Mouse (Mus musculus) gastrocnemius, postnatal 4 days (tissue): ENCODE data around the gene Lmna. TPM values are rescaled to one million over a fixed set of nuclear protein-coding genes. Genes with fewer than 3 reads are reported as not detected.

Experiments used
- DNase-seq, 2 experiments: peaks; one replicate each; pipeline ENCODE4 v3.0.0; 2021 to 2022; ENCODE audit warnings: low spot score in 2 of 2, mixed read lengths in 2 of 2
- total RNA-seq, 2 experiments: library from RNA; stranded (reverse); gene quantifications; 2 replicates each; pipeline ENCODE4 v1.2.3; 2021

Gene Lmna
- total RNA-seq, 2 experiments from 2014 or later = 355 to 365 TPM

DNA sequence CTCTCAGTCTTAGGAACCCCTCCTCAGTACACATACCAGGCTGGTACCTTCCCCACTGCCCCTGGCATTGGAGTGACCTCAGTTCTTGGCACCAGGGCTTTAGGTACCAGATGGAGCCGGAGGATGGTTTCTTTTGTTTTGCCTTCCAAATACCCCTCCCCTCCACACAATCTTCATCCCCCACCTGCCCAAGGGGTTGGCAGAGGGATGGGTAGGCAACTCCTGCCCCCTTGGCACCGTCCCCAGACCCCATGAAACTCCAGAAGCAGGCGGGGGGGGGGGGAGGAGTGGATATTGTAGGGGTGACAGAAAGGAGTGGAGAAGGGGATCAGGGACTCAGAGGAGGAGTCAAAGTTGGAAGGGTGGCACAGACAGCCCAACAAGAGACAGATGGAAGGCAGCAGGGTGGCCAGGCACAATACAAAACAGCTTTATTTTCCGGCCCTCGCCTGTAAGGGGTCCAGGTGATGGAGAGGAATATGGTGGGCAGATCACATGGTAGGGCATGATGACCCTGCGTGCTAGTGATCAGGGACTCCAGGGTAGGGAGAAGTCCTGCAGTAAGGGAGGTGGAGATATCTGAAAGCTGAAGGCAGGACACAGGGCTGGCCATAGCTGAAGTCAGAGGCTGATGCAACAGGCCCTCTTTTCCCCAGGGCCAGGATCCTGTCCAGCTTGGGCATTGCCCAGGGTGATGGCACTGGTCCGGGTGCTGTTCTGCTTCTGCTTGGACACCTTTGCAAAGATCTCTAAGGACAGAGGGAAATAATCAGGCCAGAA, 32.1 kb upstream of the Lmna start:
- no peak for DNase-seq

DNA sequence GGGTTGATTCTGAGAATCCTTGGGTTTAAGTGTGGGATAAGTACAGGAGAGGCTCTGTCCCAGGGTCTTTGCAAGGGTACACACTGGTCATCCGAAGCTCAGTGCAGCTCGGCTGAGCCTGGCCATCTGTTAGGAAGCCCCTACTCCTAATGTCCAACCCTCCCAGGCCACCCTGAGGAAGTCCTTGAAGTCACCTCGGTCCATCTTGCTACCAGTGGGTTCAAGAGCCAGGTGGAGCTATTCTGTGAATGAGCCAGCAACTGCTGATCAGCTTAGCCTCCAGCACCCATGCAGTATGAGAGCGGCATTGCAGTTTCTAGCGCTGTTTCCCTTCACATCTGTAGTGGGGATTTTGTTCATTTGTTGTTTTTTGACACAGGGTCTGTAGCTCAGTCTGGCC, 30.3 kb upstream of the Lmna start:
- no peak for DNase-seq

DNA sequence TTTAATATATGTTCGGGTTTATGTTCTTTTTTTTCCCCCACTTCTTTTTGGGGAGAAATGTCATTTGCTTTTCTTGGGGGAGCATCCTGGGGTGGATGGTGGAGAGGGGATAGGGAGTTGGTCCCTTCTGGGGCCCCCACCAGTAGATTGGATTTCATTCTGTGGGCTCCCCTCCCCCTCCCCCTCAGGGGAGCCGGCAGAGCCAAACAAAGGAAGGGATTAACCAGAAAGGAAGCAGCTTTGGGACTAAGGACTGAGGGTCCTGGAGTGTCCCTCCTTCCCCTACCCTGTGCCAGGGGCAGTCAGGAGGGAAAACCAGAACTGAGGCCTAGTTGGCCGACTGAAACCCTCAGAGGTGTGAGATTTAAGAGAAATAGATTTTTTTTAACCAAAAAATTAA, 29.6 kb upstream of the Lmna start:
- no peak for DNase-seq

DNA sequence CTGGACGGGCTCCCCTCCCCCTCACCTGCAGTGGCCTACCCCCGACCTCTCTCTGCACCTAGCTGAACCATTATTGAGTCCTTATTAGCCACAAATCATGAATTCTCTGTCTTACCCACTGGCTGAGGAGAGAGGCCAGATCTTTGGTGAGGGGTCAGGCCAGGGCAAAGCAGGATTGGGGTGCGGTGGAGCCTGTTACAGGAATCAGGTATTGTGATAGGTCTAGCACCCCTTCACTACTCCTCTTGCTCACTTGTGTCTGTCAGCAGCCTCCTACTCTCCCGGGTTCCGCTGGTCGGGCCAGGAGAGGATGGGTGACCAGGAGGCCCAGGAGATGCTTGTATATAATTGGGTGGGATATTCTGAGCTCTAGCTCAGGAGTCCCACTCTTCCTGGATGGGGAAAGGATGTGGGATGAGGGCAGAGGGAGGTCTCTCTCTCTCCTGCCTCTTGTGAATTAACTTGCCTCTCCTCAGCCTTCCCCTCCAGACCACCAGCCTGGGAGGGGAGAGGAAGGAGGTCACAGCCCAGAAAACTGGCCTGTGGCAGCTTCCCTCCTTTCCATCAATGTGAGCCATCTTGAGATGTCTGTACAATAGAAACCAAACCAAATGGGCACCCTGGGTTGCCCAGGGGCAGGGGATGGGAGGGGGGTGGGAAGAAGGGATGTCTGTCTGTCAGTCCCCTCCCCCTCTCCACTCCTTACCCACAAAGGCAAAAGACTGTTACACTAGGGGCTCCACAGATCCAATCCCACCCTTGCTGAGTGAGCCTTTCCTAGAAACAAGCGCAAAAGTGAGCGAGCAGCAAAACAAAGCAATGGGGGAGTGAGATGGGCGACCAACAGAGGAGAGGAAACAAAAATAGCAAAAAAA, 28.8 kb upstream of the Lmna start:
- DNase-seq = no peak

DNA sequence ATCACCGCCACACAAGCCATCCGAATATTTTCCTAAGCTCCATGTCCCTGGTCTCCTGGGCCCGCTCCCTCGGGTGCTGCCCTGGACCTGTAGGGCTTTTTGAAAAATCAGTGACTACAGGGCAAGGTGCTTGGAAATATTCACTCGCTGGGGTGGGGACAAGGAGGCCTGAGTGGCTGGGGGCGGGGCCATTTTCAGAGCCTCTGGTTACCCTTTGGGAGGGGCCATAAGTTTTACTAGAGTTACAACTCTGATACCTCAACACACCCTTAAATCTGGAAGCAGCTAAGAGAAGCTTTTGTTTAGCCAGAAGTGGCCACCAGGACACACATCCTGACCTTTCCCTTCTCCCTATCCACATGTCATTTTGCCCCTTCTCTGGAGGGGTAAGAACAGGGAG, 27.4 kb upstream of the Lmna start:
- DNase-seq = no peak

DNA sequence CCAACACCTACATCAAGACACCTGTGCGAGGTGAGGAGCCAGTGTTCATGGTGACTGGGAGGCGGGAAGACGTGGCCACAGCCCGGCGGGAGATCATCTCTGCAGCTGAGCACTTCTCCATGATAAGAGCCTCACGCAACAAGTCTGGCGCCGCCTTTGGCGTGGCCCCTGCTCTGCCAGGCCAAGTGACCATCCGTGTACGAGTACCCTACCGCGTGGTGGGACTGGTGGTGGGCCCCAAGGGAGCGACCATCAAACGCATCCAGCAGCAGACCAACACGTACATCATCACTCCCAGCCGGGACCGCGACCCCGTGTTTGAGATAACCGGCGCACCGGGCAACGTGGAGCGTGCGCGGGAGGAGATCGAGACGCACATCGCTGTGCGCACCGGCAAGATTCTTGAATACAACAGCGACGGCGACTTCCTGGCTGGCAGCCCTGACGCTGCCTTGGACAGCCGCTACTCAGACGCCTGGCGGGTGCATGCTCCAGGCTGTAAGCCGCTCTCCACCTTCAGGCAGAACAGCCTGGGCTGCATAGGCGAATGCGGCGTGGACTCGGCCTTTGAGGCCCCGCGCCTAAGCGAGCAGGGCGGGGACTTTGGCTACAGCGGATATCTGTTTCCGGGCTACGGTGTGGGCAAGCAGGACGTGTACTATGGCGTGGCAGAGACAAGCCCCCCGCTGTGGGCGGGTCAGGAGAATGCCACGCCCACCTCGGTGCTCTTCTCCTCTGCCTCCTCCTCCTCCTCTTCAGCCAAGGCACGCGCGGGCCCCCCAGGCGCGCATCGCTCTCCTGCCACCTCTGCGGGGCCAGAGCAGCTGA, 26.6 kb upstream of the Lmna start:
- peak in 1 of 2 experiments; percentile 78 for DNase-seq

DNA sequence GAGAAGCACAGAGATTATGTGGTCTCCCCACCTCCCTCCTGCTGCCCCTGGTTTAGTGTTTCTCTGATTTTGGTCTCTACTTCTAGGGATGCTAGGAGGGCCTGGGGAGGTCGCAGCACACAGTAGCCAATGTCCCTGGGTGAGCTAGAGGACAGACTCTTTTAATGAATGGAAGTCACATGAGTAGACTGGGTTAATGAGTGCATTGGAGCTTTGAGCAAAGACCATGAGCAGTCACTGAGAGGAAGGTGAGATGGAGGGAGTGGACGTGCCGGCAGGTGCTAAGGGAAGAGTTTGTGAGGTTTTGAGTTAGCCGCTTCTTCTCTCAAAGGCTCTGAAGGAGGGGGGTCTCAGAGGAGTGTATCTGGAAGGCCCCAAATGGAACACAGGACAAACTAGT, 25.8 kb upstream of the Lmna start:
- DNase-seq = no peak

DNA sequence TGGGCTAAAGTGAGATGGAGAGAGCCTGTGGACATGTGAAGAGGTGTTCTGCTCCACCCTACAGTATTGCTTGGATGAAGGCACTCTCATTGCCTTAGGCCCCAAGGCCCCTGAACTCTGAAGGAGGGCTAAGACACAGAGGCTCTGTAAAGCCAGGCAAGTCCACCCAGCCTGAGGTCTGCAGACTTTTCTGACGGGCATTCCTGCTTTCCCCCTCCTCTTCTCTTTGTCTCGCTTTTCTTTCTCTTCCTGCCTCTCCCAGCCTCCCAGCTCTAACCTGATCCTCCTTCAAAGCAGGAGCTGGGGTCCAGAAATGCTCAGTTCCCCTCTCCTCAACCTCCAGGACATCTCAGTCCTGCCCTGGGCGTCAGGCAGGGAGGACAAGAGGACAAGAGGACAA, 25.2 kb upstream of the Lmna start:
- no peak for DNase-seq

DNA sequence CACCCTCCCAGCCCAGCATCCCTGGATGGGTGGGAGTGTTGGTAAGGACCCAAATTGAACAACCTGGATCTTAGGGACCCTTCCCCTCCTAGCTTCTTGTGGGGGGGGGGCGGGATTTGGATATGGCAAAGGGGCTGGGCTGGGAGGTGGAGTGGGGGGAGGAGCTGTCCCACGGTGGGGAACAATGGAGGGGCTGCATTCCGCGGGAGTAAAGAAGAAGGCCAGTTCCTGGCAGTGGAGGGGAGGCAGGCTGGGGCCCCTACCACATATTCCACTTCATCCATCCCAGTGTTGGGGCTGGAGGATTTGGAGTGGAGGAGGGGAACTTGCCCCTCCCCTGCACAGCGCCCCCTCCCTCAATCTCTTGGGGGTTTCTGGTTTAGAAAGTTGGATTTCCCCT, 23.9 kb upstream of the Lmna start:
- DNase-seq = no peak

DNA sequence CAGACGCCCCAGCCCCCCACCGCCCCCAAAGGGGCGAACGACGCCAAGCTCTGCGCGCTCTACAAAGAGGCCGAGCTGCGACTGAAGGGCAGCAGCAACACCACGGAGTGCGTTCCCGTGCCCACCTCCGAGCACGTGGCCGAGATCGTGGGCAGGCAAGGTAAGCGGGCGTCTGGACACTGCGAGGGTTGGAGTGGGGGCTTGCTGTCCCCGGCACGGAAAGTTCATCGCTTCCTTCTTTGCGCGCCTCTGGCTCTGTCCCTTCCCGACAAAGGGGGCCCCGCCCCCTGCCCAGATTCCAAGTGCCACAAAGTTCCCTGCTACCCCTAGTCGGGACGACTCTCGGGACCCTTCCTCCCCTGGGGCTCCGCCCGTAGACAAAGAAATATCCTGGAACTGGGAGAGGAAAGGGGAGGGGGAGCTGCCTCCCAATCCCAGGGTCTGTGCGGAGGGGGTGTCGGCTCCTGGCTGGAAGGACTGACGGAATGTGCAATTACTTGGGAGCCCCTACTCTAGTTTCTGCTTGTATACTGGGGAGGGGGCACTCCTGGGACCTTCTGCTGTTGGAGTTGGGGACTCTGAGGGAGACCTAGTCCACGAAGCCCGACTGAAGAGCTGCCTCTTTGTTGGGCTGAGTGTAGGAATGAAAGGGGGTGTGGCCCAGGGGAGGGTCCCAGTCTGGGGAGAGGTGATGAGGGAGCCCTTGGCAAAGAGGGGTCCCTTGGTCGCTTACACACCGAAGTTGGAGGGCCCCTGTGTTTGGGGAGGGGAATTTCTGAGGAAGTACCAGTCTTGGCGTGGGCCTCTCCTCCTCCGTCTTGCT, 23.1 kb upstream of the Lmna start:
- DNase-seq = no peak

DNA sequence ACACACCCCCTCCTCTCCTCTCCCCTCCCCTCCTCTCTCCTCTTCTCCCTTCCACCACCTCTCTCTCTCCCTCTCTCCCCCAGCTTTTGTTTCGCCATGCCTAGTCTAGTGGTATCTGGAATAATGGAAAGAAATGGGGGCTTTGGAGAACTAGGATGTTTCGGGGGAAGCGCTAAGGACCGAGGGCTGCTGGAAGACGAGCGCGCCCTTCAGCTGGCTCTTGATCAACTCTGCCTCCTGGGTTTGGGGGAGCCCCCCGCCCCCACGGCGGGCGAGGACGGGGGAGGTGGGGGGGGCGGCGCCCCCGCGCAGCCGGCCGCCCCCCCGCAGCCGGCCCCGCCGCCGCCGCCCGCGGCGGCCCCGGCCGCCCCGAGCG, 22.5 kb upstream of the Lmna start, which contains the start of gene Mex3a:
Mex3a (plus strand) TSS at position 97 of the 376 bp plus-strand sequence.
- no peak for DNase-seq

DNA sequence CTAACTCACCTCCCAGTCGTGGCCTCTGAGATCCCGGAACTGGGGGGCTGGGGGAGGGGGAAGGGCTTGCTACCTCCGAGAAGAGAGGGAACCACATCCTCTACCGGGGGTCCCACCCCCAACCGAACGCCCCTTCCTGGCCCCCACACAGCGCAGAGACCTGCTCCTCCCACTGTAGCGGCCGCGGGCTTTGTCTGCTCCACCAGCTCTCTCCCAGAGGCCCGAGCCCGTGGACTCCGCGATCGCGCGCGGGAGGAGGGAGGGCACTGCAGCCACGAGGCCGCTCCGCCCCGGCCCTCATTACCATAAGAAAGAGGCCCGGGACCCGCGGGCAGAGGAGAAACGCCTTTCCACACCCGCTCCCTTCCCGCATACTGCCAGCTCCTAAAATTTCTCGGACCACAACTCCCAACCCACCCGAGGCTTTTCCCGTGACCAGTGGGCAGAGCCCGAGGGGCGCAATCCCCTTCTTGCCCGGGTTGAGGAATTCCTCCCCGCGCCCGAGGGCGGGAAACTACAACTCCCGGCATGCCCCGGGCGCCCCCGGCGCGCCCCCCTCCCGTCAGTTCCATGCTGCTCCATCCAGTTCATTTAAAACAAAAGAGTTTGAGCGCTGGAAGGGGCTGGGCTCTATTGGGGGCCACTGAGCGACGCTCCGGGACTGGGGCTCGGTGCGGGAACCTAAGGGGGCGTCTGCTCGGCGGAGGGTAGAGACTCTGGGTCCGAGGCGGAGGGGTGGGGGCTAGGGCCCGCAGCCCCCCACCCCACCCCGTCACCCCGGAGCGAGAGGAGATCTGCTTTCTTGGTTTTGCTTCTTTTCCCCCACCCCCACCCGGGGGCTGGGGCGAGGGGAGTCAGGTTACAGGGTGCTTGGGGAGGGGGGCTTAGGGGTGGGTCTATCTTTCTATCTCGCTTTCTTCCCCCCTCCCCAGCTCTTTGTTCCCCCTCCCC, 21.9 kb upstream of the Lmna start:
- peak; percentile 82 to 89 for DNase-seq

DNA sequence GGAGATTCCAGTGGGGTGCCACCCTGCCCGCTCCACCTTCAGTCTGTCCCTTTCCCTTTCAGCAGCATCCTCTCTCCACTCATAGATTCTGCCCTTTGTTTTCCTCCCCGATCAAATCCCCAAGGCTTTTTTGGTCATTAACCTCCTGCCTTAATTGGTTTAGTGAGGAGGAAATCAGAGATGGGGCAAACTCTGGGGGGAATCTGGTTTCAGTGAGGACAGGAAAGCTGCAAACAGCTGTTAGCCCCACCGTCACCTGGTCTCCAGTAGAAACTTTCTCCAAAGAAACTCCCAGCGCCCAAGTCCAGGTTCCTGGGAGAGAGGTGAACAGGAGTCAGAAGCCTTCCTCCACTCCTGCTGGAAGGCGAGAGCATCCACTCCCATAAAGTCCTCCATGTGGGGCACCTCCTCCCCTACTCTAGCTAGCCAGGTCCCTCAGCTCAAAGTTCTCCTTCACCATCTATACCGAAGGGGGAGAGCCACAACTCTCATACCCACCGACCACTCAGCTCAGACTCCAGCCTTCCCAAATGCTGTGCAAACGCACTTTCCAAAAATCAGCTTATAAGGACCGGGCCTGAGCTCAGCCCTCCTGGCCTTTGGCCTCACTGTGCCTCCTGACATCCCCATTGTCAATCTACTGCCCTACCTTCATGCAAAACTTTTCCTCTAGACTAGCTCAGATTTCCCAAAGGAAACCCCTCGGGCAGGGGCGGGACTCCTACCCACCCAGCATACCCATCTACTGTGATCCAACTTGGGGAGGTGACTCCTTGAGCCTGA, 20.5 kb upstream of the Lmna start:
- DNase-seq = no peak

DNA sequence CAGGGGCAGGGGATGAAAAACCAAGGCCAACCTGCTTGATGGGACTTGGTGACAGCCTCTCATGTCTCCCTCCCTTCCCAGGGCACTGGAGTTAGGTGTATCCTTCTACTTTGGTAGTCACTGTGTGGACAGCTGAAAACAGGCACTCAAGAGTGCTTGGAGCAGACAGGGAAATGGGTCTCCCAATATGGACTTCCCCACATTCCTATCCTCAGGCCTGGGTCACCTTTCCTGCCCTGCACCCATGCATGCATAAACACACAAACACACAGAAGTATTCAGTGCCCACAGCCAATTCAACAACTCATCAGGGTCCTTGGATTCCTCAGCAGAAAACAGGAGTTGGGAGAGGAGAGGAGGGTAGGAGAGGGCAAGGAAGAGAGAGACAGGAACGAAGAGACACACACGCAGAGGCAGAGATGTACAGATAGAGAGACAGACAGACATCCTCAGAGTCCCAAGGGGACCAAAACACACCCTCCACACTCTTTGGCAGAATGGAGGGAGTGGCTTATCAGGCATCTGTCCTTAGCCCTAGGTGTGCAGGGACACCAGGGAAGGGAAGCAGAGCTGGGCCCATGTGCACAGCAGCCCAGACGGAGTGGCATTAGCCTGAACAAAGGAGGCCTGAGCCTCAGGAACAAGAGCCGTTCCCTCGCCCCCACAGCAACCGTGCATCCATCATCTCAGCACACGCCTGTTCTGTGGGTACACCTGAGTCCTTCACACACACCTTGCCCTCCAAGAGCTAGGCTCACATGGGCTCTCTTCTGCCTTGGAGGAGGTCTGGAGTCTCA, 19.6 kb upstream of the Lmna start:
- DNase-seq = no peak

DNA sequence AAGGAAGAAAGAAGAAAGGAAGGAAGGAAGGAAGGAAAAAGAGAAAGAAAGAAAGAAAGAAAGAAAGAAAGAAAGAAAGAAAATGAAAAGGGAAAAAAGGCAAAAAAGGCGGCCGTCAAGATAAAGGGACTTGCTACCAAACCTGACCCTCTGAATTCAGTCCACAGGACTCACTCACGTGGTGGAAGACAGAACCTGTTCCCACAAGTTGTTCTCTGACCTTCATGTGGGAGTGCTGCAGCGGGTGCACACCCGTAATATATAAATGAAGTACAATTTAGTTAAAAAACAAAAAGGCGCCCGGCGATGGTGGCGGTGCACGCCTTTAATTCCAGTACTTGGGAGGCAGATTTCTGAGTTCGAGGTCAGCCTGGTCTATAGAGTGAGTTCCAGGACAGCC, 18.9 kb upstream of the Lmna start:
- DNase-seq = no peak

DNA sequence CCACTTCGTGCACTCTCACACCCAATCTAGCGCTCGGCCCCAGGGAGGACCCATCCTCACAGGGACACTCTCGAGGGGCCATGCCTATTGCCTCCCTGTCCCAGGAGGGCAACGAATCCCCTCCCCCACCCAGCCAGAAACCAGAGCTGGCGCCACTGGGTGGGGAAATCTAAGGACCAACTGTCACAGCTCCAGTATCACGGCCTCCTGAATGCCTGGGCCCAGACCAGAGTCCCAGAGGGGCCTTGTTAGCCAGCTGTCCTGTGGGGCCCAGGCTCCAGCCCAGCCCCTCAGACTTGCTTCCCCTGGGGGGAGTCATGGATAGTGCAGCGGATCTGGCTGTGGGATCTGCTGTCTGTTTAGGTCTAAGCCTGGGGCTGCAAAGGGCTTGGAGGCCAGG, 17.8 kb upstream of the Lmna start:
- peak in 1 of 2 experiments; percentile 46 for DNase-seq

DNA sequence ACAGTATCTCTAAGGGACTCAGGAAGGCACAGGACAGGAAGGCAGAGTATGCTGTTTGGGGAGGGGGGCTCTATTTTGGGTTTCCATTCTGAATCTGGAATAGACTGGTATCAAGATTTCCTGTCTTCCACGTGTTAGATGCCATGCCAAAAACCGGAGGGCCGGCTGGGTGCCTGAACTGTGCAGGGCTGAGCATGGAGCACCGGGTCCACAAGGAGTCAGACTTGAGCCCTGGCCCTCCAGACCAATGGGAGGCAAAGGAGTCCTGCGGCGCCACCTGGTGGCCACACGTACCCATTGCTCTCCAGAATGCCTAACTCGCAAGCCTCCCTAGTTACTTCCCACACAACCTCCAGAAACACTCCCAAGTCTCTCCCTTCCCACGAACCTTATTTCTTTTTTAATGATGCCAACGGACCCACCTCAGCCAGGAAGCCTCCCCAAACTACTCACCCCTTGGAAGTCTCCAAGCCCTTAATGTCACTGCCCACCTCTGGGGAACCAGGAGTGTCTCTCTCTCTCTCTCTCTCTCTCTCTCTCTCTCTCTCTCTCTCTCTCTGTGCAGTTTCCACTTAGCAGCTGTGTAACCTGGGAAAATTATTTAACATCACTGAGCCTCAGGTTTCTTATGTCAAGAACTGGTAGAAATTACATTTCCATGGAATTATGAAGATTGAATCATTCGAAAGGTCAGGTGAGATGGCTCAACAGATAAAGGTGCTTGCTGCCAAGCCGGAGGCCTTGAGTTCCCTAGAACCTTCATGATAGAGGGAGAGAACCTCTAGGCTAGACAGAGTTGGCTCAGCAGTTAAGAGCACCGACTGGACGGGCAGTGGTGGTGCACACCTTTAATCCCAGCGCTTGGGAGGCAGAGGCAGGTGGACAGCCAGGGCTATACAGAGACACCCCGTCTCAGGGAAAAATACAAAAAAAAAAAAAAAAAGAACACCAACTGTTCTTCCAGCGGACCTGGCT, 16.7 kb upstream of the Lmna start:
- peak; percentile 79 to 85 for DNase-seq
